Mouse (Mus musculus) splenic B cell, adult 2 months (primary cell): Measurements from ENCODE around the gene Gpr15.

Experiments
- DNase-seq: peaks from one replicate; pipeline ENCODE4 v3.0.0-alpha.2; 2011; ENCODE audit warnings: low read depth, low spot score
- H3K27me3 ChIP-seq: 2 replicates; pipeline ENCODE4 v1.6.1; 2012; ENCODE audit warnings: mild to moderate bottlenecking, low read length, moderate library complexity, mixed read lengths; ENCODE audit not compliant: control insufficient read depth, poor library complexity, insufficient read depth, severe bottlenecking
- H3K36me3 ChIP-seq: 2 replicates; pipeline ENCODE4 v1.6.1; 2012; ENCODE audit warnings: mild to moderate bottlenecking, low read length, moderate library complexity, mixed read lengths; ENCODE audit not compliant: control insufficient read depth, poor library complexity, insufficient read depth, severe bottlenecking

Gpr15 gene

GRCm38 (mm10) chr16:58709536-58709935, 9.3 kb downstream of the Gpr15 start:
- DNase-seq = no peak
- no peaks in the 10 kb centered on the region for H3K36me3 ChIP-seq
- H3K27me3 ChIP-seq = no peaks in the 10 kb centered on the region

GRCm38 (mm10) chr16:58708601-58709475, 10.0 kb downstream of the Gpr15 start:
- no peaks in the 10 kb centered on the region for H3K27me3 ChIP-seq
- no peak for DNase-seq

DNA sequence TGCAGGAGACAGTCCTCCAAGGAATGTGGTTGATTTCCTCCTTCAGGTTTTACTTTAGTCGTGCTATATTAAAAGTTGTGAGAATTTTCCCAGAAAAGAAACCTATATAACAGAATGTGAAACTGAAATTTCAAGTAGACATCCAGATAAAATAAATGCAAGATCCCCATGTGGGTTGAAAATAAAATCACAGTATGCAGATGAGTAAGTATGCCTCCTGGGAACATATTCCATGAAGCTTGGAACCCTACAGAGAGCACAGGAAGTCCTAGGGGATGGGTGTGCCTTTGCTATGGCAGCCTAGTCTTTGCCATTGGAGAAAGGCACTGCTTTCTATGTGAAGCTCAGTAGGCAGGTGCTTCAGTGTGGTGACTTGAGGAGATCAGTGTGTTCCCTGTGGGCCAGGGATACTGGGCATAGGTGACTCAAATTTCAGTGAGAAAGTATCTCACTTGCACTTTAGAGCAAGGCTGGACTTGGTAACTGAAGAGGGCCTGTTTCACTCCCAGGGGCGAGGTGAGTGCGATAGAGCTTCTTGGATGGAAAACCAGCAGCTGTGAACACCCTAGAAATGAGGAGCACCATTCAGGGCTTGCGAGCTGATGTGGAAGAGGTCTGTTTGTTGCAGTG, 11.5 kb downstream of the Gpr15 start:
- DNase-seq = no peak
- H3K27me3 ChIP-seq = no peaks in the 10 kb centered on the region
- no peaks in the 10 kb centered on the region for H3K36me3 ChIP-seq

More at GRCm38 (mm10) chr16:58708601-58709475, 10.0 kb downstream of the Gpr15 start:
- H3K36me3 ChIP-seq = no peaks in the 10 kb centered on the region

DNA sequence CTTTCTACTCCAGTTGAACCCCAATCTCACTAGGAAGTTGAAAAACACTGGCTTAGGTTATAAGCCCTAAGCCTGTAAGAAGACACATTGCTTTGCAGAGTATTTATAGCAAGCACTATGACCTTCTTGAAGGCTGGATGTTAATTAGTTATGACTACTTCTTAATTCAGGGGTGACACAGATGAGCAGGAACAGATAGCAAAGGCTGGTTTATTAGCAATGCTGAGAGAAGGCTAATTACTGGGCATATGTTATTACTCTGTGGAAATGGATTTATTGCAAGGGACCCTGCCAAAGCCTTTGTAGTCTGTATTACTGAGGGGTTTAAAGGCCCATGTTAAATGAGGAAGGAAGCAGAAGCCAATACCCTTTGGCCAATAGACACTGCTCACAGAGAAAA, 13.9 kb downstream of the Gpr15 start:
- DNase-seq = no peak
- no peaks in the 10 kb centered on the region for H3K36me3 ChIP-seq
- H3K27me3 ChIP-seq = no peaks in the 10 kb centered on the region

- Histone ChIP-seq H3K36me3 (no peaks in the 10 kb centered on the region), H3K27me3 (no peaks in the 10 kb centered on the region)
- no peak for DNase-seq
Observed at GRCm38 (mm10) chr16:58703382-58704124, 15.3 kb downstream of the Gpr15 start.

GRCm38 (mm10) chr16:58702329-58702932, 16.4 kb downstream of the Gpr15 start:
- no peaks in the 10 kb centered on the region for H3K27me3 ChIP-seq
- H3K36me3 ChIP-seq = no peaks in the 10 kb centered on the region
- no peak for DNase-seq

GRCm38 (mm10) chr16:58701779-58702178, 17.1 kb downstream of the Gpr15 start:
- Histone ChIP-seq H3K27me3 (no peaks in the 10 kb centered on the region), H3K36me3 (no peaks in the 10 kb centered on the region)
- no peak for DNase-seq

- Histone ChIP-seq H3K27me3 (no peaks in the 10 kb centered on the region), H3K36me3 (no peaks in the 10 kb centered on the region)
- DNase-seq = no peak
Observed at GRCm38 (mm10) chr16:58700816-58701424, 17.9 kb downstream of the Gpr15 start.

GRCm38 (mm10) chr16:58700174-58700573, 18.7 kb downstream of the Gpr15 start:
- no peak for DNase-seq
- H3K27me3 ChIP-seq = no peaks in the 10 kb centered on the region
- no peaks in the 10 kb centered on the region for H3K36me3 ChIP-seq

DNA sequence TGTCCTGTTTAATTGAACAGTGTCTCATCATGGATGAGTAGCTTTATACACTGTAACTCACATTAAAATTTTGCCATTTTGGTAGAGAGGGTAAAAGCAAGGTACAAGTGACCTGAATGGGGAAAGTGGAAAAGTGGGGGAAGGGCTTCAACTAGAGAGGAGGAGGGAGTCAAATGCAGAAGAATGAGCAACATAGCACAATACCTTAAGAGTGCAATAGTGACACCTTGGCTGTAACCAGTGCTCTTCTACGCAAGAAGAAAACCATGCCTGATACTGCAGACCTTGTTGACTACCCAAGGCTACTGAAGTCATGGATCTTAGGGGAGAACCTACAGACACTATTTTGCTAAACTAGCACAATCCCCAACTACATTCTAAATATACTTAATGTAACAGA, 21.6 kb downstream of the Gpr15 start:
- Histone ChIP-seq H3K27me3 (no peaks in the 10 kb centered on the region), H3K36me3 (no peaks in the 10 kb centered on the region)
- no peak for DNase-seq

- H3K27me3 ChIP-seq = no peaks in the 10 kb centered on the region
- no peak for DNase-seq
- H3K36me3 ChIP-seq = no peaks in the 10 kb centered on the region
Observed at GRCm38 (mm10) chr16:58696796-58697195, 22.1 kb downstream of the Gpr15 start.

GRCm38 (mm10) chr16:58694091-58694490, 24.8 kb downstream of the Gpr15 start:
- H3K27me3 ChIP-seq = no peaks in the 10 kb centered on the region
- H3K36me3 ChIP-seq = no peaks in the 10 kb centered on the region
- DNase-seq = no peak

DNA sequence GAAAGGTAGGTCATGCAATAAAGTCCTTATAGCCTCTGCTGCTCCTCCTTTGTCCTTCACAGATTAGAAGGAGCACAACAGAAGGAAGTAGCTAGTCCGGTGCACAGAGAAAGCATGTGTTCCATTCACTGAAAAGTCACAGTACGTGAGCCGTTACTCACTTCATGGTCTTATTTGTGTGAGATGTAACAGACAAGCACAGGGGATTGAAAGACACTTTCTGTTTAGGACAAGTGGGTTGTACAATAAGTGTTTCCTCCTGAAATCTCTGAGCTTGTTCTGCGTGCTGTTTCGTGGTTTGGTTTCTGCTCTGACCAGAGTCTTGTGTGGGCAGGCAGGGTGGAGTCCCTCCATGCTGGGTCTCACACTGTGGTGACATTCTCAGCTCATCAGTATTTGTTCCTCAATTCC, 28.5 kb downstream of the Gpr15 start:
- no peaks in the 10 kb centered on the region for H3K36me3 ChIP-seq
- peak; percentile 70 for DNase-seq
- no peaks in the 10 kb centered on the region for H3K27me3 ChIP-seq

- DNase-seq = no peak
- H3K27me3 ChIP-seq = no peaks in the 10 kb centered on the region
- no peaks in the 10 kb centered on the region for H3K36me3 ChIP-seq
Observed at GRCm38 (mm10) chr16:58689555-58690169, 29.2 kb downstream of the Gpr15 start.
